Mouse (Mus musculus) layer of hippocampus, adult 9-10 months (tissue): ENCODE measurements at regions not wholly inside any gene's neighbourhood (a gene's known extent, or its start where the extent isn't known, plus 50 kb on each side); places are given as distances from the start of the nearest gene placed in this dataset.

Source experiments
- DNase-seq: peaks from one replicate; pipeline ENCODE4 v3.0.0; 2022; ENCODE audit warnings: low spot score

DNA sequence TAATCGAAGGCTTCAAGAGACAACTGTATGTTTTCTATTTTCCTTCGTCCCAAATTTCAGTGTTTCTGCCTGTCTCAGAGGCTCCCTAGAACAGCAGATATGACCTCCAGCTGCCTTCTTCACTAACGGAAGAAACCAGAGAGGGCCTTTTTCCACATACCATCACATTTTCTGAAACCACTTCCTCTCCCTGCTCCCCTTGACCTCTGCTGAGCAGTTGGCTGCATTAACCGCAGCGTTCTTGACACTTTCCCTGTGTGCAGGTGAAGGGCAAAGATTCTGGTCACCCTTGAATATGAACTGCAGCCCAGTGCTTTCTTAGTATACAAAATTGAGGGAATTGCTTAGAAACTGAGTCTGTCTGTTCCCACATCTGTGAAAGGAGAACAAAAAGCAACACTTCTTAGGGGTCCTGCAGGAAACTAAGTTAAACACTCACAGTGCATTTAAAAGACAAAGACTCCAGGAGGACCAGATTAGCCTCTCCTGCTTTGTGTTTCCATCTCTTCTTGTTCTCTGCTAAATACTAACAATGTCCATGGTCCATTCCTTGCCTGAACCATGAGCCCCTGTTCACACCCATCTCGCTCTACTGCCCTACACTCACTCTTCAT is 98.4 kb downstream of the Akap11 start:
- DNase-seq = no peak

DNA sequence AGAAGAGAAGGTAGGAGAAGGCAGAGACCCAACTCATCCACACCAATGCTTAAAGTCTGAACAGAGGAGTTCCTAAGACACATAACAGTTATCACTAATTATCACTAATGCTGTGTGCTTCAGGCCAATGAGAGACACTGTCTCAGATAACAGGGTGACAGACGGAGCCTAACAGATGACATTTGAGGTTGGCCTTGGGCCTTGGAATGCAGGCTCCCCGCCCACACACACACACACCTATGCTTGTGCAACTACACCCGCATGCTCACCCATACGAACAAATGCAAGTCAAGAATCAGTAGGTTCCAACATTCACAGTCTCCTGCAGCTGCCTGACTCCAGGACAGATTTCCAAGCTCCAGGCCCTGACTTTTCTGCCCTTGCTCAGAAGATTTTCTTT is 100.0 kb downstream of the Akap11 start:
- no peak for DNase-seq

GRCm38 (mm10) chr14:78435982-78436381 is 100.6 kb downstream of the Akap11 start:
- no peak for DNase-seq

- no peak for DNase-seq
Observed at GRCm38 (mm10) chr14:78435561-78435960, 101.0 kb downstream of the Akap11 start.

GRCm38 (mm10) chr14:78434753-78435152 is 101.9 kb downstream of the Akap11 start:
- DNase-seq = no peak

DNA sequence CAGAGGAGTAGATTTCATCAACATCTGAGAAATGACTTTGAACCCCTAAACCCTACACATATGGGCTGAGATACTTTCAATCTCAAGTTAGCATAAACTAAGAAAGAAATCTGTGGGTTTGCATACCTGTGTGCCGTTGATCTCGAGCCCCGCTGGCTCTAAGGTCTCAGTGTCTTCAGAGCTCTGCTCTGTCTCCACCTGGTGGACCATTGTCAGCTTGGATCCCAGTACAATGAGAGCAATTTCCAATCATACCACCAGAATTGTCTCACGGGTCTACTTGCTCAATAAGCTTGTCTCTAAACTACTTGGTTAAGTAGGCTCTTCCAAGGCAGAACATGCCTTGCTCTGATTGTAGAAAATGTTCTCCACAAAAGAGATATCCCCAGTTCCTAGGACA is 102.5 kb downstream of the Akap11 start:
- DNase-seq = no peak

GRCm38 (mm10) chr14:78432471-78432870 is 104.1 kb downstream of the Akap11 start:
- no peak for DNase-seq

- DNase-seq = no peak
Observed at GRCm38 (mm10) chr14:78431931-78432330, 104.7 kb downstream of the Akap11 start.

- no peak for DNase-seq
Observed at GRCm38 (mm10) chr14:78431406-78431805, 105.2 kb downstream of the Akap11 start.

DNA sequence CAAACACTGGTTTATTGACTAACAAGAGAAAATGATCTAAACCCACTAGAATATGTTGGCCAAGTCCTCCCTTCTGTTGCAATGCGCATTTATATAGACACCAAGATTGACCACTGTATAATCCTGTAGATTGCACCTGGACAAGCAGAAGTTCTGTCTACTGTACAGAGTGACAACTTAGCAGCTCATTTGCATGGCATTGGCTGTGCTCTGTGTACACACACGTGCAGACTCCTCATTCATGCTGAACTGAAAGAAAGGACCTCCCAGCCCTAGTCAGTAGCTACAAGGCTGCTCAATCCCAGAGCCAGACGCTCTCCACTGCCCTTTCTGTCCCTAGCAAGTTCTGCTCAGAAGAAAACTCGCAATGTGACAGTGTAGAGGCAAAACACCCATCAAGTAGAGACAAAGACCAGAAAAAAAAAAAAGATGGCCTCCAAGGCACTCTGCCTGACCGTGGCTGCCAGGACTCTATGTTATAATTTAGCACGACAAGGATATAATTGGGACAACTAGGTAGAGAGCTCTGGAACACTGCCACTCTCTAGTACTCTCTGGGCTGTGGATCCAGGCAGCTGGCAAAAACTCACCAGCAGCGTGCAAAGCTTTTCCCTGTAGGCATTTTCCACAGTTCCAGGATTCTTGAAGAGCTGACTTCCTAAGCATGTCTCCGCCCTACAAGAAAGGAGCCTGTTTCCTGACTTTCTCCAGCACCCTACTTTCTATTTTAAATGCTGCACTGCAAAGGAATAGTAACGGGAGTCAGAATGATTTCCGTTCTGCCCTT is 108.2 kb downstream of the Akap11 start:
- no peak for DNase-seq

DNA sequence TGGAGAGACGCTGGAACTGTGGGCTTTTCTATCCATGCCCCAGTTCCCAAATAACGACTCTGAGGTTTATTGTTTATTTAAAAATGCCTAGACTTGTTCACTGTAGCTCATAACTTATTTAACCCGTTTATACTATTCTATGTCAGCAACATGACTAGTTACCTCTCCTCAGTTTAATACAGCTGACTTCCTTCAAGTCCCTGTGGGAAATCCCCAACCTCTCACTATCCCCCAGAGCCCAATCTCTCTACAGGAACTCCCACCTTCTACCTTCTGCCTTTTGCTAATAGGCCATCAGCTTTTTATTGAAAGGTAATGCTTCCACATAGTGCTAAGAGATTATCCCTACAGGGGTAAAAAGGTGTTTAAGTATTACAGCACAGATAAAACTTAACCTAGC is 109.5 kb downstream of the Akap11 start:
- no peak for DNase-seq

DNA sequence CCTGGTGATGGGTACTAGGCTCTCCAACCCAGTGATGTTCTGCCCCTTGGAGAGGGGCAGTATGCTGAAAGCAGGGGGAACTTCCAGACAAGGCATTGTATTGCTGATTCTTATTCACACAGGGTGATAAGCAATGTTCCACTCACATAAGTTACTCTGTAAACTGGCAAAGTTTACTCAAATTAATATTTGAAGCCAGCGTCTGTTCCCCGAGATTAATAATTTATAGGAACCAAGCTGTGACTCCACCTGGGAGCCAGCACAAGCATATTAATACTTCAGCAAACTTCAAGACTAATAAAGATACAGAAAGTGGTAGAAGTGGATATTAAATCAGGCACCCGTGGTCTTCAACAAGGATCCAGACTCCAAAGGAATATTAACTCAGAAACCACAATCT is 114.0 kb downstream of the Akap11 start:
- no peak for DNase-seq

- DNase-seq = no peak
Observed at GRCm38 (mm10) chr14:78420966-78421365, 113.1 kb upstream of the Tnfsf11 start.

DNA sequence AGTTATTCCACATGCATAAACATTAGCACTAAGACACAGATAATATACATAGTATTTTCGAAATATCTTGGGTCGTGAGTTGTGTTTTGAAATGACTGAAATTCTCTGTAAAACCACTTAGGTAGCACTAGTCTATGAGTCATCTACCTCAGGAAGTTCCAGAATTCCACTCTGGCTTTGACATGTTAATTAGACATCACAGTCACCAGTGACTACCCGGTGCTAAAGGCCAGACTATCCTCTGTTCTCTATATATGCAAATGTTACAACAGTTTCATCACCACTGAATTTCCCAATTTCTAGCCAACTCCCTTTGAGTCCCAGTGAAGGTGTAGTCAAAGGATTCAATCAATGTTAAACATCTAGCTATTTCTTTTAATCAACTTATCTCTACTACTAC is 112.3 kb upstream of the Tnfsf11 start:
- no peak for DNase-seq

DNA sequence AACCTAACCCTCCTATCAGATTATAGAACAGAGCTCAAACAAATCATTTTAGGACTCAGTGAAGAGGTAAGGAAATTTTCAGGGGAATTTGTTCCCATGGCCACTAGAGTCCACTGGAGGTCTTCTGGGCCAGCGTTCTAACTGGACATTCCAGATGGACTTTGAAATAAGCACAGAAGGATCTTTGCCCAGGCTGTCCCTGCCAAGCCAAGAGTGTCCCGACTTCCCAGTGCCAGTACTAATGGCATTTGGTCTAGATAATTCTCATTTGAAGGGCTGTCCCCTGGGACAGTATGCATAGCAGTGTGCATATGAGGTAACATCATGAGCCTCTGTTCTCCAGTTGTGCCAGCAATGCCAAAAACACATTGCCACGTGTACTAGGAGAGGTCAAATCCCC is 97.7 kb upstream of the Tnfsf11 start:
- DNase-seq = no peak

GRCm38 (mm10) chr14:78397914-78398313 is 90.1 kb upstream of the Tnfsf11 start:
- no peak for DNase-seq

GRCm38 (mm10) chr14:78395631-78396030 is 87.8 kb upstream of the Tnfsf11 start:
- DNase-seq = no peak

DNA sequence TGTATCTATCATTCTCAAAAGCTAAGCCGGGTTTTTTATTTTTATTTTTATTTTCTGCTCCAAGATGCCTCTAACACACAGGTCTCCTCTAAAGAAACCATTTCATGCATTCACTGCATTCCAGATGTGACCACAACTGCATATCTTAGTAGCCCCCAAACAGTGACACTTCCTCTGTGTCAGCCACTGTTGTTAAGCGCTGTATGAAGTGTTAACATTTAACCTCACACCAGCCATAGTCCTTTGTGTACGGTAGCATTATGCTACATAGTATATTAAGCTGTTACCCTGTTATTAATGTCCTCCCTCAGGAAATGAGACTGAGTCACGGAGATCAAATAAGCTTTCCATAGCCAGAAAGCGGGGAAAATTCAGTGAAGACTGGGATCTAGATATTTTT is 79.2 kb upstream of the Tnfsf11 start:
- DNase-seq = no peak

GRCm38 (mm10) chr14:78384370-78384769 is 76.5 kb upstream of the Tnfsf11 start:
- no peak for DNase-seq

DNA sequence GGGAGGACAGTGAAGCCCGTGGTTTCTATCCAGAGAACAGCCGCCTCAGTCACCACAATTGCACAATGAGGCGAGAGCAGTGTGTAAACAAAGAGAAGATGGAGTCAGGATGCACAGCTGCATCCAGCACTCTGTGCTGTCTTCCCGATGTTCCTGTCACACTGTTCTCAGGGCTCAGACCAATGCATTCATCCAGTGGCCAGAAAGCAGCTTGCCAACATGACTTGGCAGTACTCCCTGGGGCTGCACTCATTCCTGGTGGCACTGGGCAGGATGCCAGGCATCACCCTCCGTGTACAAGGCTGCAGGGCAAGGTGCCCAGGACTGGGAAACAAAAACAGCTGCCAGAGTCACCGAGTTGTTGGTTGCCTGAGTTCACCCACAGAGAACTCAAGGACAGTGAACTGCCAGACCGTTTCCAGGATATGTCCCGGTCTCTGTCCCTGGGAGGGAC is 75.4 kb upstream of the Tnfsf11 start:
- DNase-seq = peak; percentile 94

GRCm38 (mm10) chr14:78380011-78380410 is 72.2 kb upstream of the Tnfsf11 start:
- DNase-seq = no peak

DNA sequence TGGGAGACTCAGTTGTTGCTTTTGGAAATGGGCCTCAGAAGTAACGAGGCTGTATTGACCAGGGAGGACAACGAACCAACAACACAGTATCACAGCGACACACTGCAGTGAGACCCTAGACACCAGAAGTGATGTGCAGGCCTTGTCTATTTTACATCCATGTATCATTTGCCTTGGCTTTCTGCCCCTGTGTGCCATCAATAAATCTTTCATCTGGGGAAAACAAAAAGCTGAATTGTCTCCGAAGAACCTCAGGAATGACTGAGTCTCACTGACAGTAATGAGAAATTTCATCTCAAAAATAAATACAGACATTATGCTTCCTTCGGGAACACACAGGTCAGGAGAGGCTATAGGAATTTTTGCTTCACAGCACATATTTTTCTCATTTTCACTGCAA is 68.7 kb upstream of the Tnfsf11 start:
- DNase-seq = no peak

GRCm38 (mm10) chr14:78375746-78376495 is 68.1 kb upstream of the Tnfsf11 start:
- DNase-seq = no peak
